Mouse (Mus musculus): ENCODE results near the gene Olfr959. TPM values are rescaled to one million over a fixed set of nuclear protein-coding genes. Genes with fewer than 3 reads are reported as not detected.
A peak's percentile ranks its signal among the peaks of the same experiment; 100 is the strongest.

The Olfr959 gene
- polyA plus RNA-seq, 1 experiment from 2014 or later: not detected

DNA sequence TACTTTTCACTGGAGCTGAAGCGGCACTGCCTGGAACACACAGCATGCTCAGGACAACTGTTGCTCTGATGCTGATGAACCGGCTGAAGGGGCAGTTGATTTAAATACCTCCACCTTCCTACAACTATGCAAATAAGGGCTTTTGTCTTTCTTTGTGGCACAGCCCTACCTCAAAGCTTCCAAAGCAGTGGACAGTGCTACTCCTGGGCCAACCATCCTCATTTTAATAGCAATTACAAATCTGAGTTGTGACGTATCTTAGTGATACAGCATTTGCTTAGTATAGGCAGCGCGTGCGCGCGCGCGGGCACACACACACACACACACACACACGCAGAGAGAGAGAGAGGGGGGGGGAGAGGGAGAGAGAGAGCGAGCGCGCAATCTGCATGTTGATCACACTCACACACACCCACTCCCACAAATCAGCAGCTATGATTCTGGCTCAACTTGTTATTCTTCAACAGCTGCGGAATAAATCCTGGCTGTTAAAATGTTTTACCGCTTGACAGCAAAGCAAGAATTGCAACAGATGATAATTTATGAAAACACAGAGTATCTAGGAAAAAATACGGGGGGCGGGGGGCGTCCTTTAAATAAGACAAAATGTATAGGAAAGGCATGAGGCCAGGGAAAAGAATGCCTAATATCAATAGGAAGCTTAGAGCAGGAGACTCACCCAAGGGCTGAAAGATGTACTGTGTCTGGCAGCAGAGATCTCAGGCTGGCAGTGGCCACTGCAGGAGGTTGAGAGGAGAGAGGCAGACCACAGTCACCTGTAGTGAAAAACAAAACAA lies 27.4 kb upstream of the Olfr959 start:
- Histone ChIP-seq H3K27ac (ENCODE audit: low read depth, low read length) (no peak overlapping the region), H3K27me3 (ENCODE audit: control insufficient read depth, insufficient read depth, low read length) (no peaks in the 10 kb centered on the region), H3K4me1 (replicated peaks; ENCODE audit: control insufficient read depth, insufficient read depth, low read length) (no peaks in the 10 kb centered on the region), H3K9me3 (ENCODE audit: control insufficient read depth, low read length) (no peaks in the 10 kb centered on the region), H3K9ac (ENCODE audit: low read depth, low read length) (peak overlapping the region; percentile 23; the same call in 1 of the 2 replicates), H3K36me3 (ENCODE audit: control insufficient read depth, insufficient read depth, low read length) (no peaks in the 10 kb centered on the region), H3K4me3 (ENCODE audit: low read depth, low read length) (peak overlapping the region; percentile 35), H3K4me2 (replicated peaks; ENCODE audit: low read depth, low read length) (peak overlapping the region; percentile 56)
- WGBS: 2% methylated on average over 19 of the region's 19 CpGs
- DNase-seq (ENCODE audit: low spot score) (peak; percentile 61), ATAC-seq (ENCODE audit: low FRiP score) (peak; percentile 87)

DNA sequence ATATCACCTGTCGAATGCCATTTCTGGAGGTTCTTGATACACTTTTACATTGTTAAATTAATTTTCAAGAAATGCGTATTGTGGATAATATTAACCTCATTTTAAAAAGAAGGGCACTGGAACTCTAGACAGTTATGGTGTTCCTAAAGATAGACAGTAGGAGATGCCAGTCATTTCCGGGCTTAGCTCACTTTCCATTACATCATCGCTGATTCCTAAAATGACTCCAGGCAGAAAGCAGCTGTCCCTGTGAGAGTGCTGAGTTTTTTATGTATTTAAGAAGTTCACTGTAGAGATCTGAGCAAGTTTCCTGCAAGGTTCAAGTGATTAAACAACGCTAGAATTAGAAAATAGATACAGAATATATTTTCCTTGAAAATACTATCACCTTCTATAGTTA lies 1.7 kb upstream of the Olfr959 start:
- 90% methylated on average over 5 of the region's 5 CpGs for WGBS
- no peaks in the 10 kb centered on the region for H3K9me3 ChIP-seq (ENCODE audit: control insufficient read depth, low read length)
- no peak overlapping the region for H3K4me3 ChIP-seq (ENCODE audit: low read depth, low read length)
- H3K27ac ChIP-seq (ENCODE audit: low read depth, low read length): no peak overlapping the region
- H3K4me1 ChIP-seq (replicated peaks; ENCODE audit: control insufficient read depth, insufficient read depth, low read length): no peaks in the 10 kb centered on the region
- no peaks in the 10 kb centered on the region for H3K36me3 ChIP-seq (ENCODE audit: control insufficient read depth, insufficient read depth, low read length)
- DNase-seq (ENCODE audit: low spot score): no peak
- no peak overlapping the region for H3K9ac ChIP-seq (ENCODE audit: low read depth, low read length)
- H3K27me3 ChIP-seq (ENCODE audit: control insufficient read depth, insufficient read depth, low read length): no peaks in the 10 kb centered on the region
- ATAC-seq (ENCODE audit: low FRiP score): no peak
- H3K4me2 ChIP-seq (replicated peaks; ENCODE audit: low read depth, low read length): no peak overlapping the region

DNA sequence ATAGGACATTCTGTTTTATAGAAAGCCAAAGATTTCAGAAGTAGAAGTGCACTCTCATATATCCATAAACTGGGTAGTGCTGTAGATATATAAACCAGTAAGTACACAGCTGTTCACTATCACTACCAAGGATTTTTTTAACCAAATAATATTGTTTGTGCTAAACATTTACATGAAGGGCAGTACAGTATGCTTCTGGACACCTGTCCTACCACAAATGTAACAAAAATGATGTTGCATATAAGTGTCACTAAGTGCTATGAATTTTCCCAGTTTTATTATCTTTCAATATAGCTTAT lies 17.1 kb downstream of the Olfr959 start:
- Histone ChIP-seq H3K27me3 (ENCODE audit: control insufficient read depth, insufficient read depth, low read length) (no peaks in the 10 kb centered on the region), H3K9ac (ENCODE audit: low read depth, low read length) (no peak overlapping the region), H3K27ac (ENCODE audit: low read depth, low read length) (no peak overlapping the region), H3K4me2 (replicated peaks; ENCODE audit: low read depth, low read length) (no peak overlapping the region), H3K36me3 (ENCODE audit: control insufficient read depth, insufficient read depth, low read length) (no peaks in the 10 kb centered on the region), H3K9me3 (ENCODE audit: control insufficient read depth, low read length) (no peaks in the 10 kb centered on the region), H3K4me3 (ENCODE audit: low read depth, low read length) (no peak overlapping the region), H3K4me1 (replicated peaks; ENCODE audit: control insufficient read depth, insufficient read depth, low read length) (no peaks in the 10 kb centered on the region)
- no peak for DNase-seq (ENCODE audit: low spot score)
- ATAC-seq (ENCODE audit: low FRiP score): peak; percentile 8; the same call in 1 of the 2 replicates

DNA sequence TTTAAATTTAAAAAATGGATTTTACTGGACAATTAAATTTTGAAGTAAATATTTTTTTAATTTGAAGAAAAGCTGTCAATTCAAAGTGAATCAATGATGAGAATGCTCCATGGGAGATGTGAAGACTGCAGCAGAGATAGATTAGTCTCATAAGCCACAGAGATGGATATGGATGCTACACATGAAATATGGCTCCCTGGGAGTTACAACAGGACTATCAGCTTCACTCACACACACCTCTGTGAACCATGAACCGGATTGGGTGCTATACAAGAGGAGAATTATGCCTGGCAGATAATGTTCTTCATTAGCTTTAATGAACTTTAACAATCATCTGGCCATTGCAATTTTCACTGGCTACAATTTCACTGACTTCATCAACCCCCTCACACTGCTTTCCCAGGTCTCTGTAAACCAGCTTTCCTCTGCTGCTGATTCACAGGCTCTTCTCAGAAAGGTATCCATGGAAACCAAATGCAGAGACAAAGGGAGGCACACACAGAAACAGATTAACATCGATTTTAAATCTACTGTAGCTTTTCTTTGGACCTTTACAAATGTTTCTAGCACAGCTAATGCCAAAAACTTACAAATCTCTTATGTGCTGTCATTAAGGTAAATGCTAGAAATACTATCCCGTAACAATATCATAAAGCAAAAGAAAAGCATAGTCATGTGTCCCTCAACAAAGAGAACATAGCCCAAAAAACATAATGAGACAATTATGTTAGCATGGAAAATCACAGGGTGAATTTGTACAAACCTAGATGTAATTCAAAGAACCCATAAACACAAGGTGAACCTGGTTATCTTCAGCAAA lies 17.6 kb downstream of the Olfr959 start:
- WGBS: 47% methylated on average over 3 of the region's 3 CpGs
- peak; percentile 90 for ATAC-seq (ENCODE audit: low FRiP score)
- no peaks in the 10 kb centered on the region for H3K27me3 ChIP-seq (ENCODE audit: control insufficient read depth, insufficient read depth, low read length)
- peak; percentile 38 for DNase-seq (ENCODE audit: low spot score)
- H3K36me3 ChIP-seq (ENCODE audit: control insufficient read depth, insufficient read depth, low read length): no peaks in the 10 kb centered on the region
- H3K27ac ChIP-seq (ENCODE audit: low read depth, low read length): 0 out of 2 replicates have a peak overlapping the region, but pooled peaks have one; percentile 24
- H3K4me1 ChIP-seq (replicated peaks; ENCODE audit: control insufficient read depth, insufficient read depth, low read length): no peaks in the 10 kb centered on the region
- no peak overlapping the region for H3K4me2 ChIP-seq (replicated peaks; ENCODE audit: low read depth, low read length)
- H3K9ac ChIP-seq (ENCODE audit: low read depth, low read length): no peak overlapping the region
- H3K4me3 ChIP-seq (ENCODE audit: low read depth, low read length): no peak overlapping the region
- no peaks in the 10 kb centered on the region for H3K9me3 ChIP-seq (ENCODE audit: control insufficient read depth, low read length)

DNA sequence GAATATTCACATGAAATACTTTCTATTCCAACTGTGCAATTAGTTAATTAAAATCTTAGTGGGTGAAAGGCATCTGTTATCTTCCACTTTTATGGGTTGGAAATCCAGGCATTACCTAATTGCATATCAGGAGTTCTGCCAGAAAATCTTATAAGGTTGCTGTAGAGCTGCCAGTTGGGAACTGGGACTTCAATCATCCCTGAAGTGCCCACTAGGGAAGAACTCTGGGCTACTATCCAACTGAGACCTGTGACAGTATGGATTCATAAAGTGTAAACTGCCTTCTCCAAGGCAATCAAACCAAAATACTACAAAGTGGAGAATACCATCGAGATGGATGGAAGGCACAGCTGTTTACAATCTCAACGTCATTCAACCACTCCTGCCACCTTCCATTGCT lies 21.4 kb downstream of the Olfr959 start, which contains the start of gene Olfr958:
Gene Olfr958, minus strand, starts transcription at position 109 of the 400 bp plus-strand sequence.
- Histone ChIP-seq H3K4me3 (ENCODE audit: low read depth, low read length) (no peak within 1 kb of the TSS), H3K27ac (ENCODE audit: low read depth, low read length) (no peak within 1 kb of the TSS), H3K4me1 (replicated peaks; ENCODE audit: control insufficient read depth, insufficient read depth, low read length) (no peaks in the 10 kb centered on the region), H3K4me2 (replicated peaks; ENCODE audit: low read depth, low read length) (no peak within 1 kb of the TSS), H3K27me3 (ENCODE audit: control insufficient read depth, insufficient read depth, low read length) (no peaks in the 10 kb centered on the region), H3K9me3 (ENCODE audit: control insufficient read depth, low read length) (no peaks in the 10 kb centered on the region), H3K36me3 (ENCODE audit: control insufficient read depth, insufficient read depth, low read length) (no peaks in the 10 kb centered on the region), H3K9ac (ENCODE audit: low read depth, low read length) (no peak within 1 kb of the TSS)
- ATAC-seq (ENCODE audit: low FRiP score) (no peak), DNase-seq (ENCODE audit: low spot score) (no peak)
- 75% methylated on average over 2 of the region's 2 CpGs for WGBS

DNA sequence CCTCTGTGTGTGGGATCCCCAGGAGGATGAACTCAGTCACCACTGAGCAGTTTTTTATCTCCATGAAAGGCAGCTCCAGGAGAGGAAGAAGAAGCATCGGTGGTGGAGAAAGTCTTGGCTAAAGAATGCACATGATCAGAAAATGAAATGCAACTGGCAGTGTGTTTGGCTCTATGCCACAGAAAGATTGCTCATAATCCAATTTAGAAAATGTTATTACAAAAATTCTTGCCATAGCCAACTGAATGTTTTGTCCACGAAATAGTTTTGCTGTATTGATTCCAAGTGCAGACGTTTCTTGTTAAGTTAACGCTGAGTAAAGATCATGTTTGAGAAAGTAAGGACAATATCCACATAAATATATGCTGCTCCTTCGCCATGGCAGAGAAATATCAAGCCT lies 24.6 kb downstream of the Olfr959 start:
- H3K9me3 ChIP-seq (ENCODE audit: control insufficient read depth, low read length): no peaks in the 10 kb centered on the region
- H3K36me3 ChIP-seq (ENCODE audit: control insufficient read depth, insufficient read depth, low read length): no peaks in the 10 kb centered on the region
- no peak overlapping the region for H3K4me3 ChIP-seq (ENCODE audit: low read depth, low read length)
- no peak overlapping the region for H3K4me2 ChIP-seq (replicated peaks; ENCODE audit: low read depth, low read length)
- H3K9ac ChIP-seq (ENCODE audit: low read depth, low read length): no peak overlapping the region
- H3K27me3 ChIP-seq (ENCODE audit: control insufficient read depth, insufficient read depth, low read length): no peaks in the 10 kb centered on the region
- DNase-seq (ENCODE audit: low spot score) (no peak), ATAC-seq (ENCODE audit: low FRiP score) (no peak)
- 90% methylated on average over 5 of the region's 5 CpGs for WGBS
- no peak overlapping the region for H3K27ac ChIP-seq (ENCODE audit: low read depth, low read length)
- H3K4me1 ChIP-seq (replicated peaks; ENCODE audit: control insufficient read depth, insufficient read depth, low read length): no peaks in the 10 kb centered on the region

DNA sequence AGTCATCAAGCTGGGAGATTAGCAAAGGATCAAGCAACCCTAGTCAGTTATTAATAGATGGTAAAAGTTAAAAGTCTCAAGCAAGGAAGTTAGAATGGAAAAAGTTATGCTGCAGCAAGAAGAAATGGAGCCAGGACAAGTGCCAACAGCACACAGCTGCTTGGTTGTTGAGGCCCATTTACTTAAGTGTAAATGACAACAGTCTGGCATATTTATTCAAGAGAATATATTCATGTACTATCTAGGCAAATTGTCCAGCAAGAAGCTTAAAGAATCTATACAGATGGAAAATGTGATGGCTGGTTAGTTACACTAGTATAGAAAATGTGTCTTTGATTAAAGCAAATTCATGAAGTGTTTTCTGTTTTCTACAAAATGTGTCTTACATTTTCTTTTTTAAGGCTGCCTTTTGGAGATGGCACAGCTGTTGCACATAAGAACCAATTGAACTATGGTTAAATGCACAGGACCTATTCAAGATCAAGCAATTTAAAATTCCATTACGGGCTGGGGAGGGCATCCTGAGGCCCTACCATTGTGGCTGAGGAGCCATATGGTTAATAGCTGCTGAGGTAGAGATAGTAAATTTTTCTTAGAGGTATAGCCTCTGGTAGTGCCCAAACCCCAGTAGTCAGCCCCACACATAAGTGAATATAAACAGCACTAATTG lies 51.6 kb downstream of the Olfr959 start:
- 83% methylated on average over 1 of the region's 1 CpGs for WGBS
- ATAC-seq (ENCODE audit: low FRiP score) (no peak), DNase-seq (ENCODE audit: low spot score) (no peak)

More for the DNA sequence above, 51.6 kb downstream of the Olfr959 start:
- Histone ChIP-seq H3K4me3 (ENCODE audit: low read depth, low read length) (no peak overlapping the region), H3K27ac (ENCODE audit: low read depth, low read length) (no peak overlapping the region), H3K4me1 (replicated peaks; ENCODE audit: control insufficient read depth, insufficient read depth, low read length) (no peaks in the 10 kb centered on the region), H3K9me3 (ENCODE audit: control insufficient read depth, low read length) (no peaks in the 10 kb centered on the region), H3K4me2 (replicated peaks; ENCODE audit: low read depth, low read length) (no peak overlapping the region), H3K27me3 (ENCODE audit: control insufficient read depth, insufficient read depth, low read length) (no peaks in the 10 kb centered on the region), H3K9ac (ENCODE audit: low read depth, low read length) (no peak overlapping the region), H3K36me3 (ENCODE audit: control insufficient read depth, insufficient read depth, low read length) (no peaks in the 10 kb centered on the region)
